Mouse (Mus musculus) Patski (cell line): Measurements from ENCODE around the gene Wnt7b. TPM values are rescaled to one million over a fixed set of nuclear protein-coding genes. Genes with fewer than 3 reads are reported as not detected.
A peak's percentile ranks its signal among the peaks of the same experiment; 100 is the strongest.

Experiments used
- ATAC-seq: fragments of 100-300 bp; one replicate; pipeline ENCODE4 v1.8.0; 2021
- CTCF ChIA-PET: fragments of 350-600 bp; sonication (Branson Sonifier 250); formaldehyde crosslinking; loops from one replicate; lab custom pipeline; 2022; ENCODE audit warnings: inconsistent platforms; lab: Charles Lee
- POLR2A ChIA-PET: fragments of 350-600 bp; sonication (Branson Sonifier 250); formaldehyde crosslinking; loops from one replicate; lab custom pipeline; 2022; ENCODE audit warnings: antibody characterized with exemption, inconsistent platforms; lab: Charles Lee
- DNase-seq: peaks from one replicate; pipeline ENCODE4 v3.0.0-alpha.2; 2011; ENCODE audit warnings: low read depth, low spot score
- H3K27me3 ChIP-seq: fragments of 371-371 bp; one replicate; pipeline ENCODE4 v1.5.1; 2021
- CTCF ChIP-seq: fragments of 100-300 bp; IDR thresholded peaks from one replicate; pipeline ENCODE4 v1.5.1; 2021
- in situ Hi-C: fragments of 300-500 bp; cut with MboI; formaldehyde crosslinking; loops from 3 replicates; pipeline ENCODE4 v1.11.1; 2018; ENCODE audit warnings: low pct_unique_long_range_greater_than_20kb, mixed read lengths
- polyA plus RNA-seq: library from polyadenylated mRNA; unstranded; gene quantifications from one replicate; pipeline ENCODE4 v1.2.3, GENCODE M21; 2021

Gene Wnt7b
- 133 TPM for polyA plus RNA-seq

DNA sequence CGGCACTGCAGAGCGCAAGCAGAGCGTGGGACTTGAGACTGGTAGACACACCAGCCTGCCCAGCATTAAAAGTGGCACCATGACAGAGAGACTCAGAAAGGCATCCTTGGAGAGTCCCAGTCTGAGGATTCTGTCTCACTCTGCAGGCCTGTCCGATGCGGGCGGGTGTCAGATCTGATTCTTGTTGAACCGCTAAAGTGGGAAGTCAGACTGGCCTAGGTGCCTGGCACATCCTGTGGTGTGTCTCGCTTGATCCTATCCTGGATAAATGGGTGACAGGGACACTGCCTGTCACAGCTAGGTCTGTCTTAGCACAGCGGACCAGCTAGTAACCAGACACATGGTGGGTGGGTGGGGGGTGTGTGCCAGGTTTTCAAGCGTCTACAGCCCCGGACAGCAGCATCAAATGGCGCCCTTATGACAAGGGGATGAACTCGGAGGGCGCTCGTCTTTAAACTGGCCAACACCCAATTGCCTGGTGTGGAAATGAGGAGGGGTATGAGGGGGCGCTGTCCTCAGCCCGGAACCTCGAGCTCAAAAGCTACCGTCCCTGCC, at the start of gene Wnt7b:
TSS of gene Wnt7b (minus strand) at position 118 of the 555 bp plus-strand sequence.
- no peak for DNase-seq
- in situ Hi-C loops = loop anchor here (5.0 kb wide), 5 partner anchors 105 to 430 kb away; no protein-coding TSS in a partner anchor
- CTCF ChIA-PET = interaction anchor here (0.9 to 3.2 kb wide), 14 partner anchors 12 to 324 kb away, joined by 3 to 26 read pairs (median 4); no protein-coding TSS in a partner anchor
- POLR2A ChIA-PET = interaction anchor here (0.6 to 2.2 kb wide), 5 partner anchors 46 to 305 kb away, joined by 3 to 9 read pairs (median 4); no protein-coding TSS in a partner anchor
- no peaks in the 10 kb centered on the region for H3K27me3 ChIP-seq
- TF ChIP-seq CTCF = no peak
- no peak for ATAC-seq

- H3K27me3 ChIP-seq = no peaks in the 10 kb centered on the region
- no peak for DNase-seq
- TF ChIP-seq CTCF = no peak
- CTCF ChIA-PET = interaction anchor here (1.1 to 1.6 kb wide), 2 partner anchors 9 to 11 kb away, joined by 3 to 4 read pairs; no protein-coding TSS in a partner anchor
- in situ Hi-C loops = no loop called here
- POLR2A ChIA-PET = interaction anchor here (0.6 kb wide), 1 partner anchor 24 kb away, joined by 3 read pairs; no protein-coding TSS in a partner anchor
- no peak for ATAC-seq
Observed at GRCm38 (mm10) chr15:85631591-85631990, 49.3 kb upstream of the Wnt7b start.

GRCm38 (mm10) chr15:85629924-85630545, 47.8 kb upstream of the Wnt7b start:
- CTCF ChIA-PET = interaction anchor here (2.1 kb wide), 1 partner anchor 17 kb away, joined by 6 read pairs; no protein-coding TSS in a partner anchor

DNA sequence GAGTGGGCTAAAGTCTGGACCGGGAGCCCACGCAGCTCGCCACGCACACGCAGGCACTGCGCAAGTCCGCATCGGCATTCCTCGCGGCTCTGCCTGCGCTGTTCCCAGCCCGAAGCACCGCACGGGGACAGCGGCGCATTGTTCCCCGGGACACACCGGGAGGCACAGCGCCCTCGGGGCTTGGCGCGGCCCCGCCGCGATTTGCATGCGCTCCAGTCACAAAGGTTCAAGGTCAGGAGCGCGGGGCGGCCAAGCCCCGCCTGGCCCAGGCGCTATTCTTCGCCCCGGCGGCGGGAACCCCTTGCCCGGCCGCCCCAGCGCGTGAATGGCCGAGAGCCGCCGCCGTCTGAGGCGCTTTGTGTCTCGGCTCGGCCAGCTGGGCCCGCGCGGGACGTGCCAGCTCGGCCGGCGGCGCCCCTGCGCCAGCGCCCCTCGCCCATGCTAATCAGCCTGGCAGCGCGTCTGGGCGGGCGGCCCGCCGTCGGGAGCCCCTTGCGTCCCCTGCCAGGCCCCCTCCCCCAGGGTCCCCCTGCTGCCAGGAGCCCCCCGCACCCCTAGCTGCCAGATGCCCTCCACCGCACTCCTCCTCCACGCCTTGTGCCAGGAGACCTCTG, 43.5 kb upstream of the Wnt7b start:
- ChIA-PET CTCF (interaction anchor here (1.1 to 1.2 kb wide), 2 partner anchors 13 to 15 kb away, joined by 3 to 4 read pairs; no protein-coding TSS in a partner anchor), POLR2A (no interaction called here)
- no peak for ATAC-seq
- TF ChIP-seq CTCF = no peak
- DNase-seq = no peak
- H3K27me3 ChIP-seq = no peaks in the 10 kb centered on the region
- in situ Hi-C loops = no loop called here

More at GRCm38 (mm10) chr15:85629924-85630545, 47.8 kb upstream of the Wnt7b start:
- in situ Hi-C loops = no loop called here
- ATAC-seq = no peak
- no peak for TF ChIP-seq CTCF
- H3K27me3 ChIP-seq = no peaks in the 10 kb centered on the region
- no peak for DNase-seq
- POLR2A ChIA-PET = interaction anchor here (1.2 kb wide), 1 partner anchor 14 kb away, joined by 3 read pairs; no protein-coding TSS in a partner anchor

DNA sequence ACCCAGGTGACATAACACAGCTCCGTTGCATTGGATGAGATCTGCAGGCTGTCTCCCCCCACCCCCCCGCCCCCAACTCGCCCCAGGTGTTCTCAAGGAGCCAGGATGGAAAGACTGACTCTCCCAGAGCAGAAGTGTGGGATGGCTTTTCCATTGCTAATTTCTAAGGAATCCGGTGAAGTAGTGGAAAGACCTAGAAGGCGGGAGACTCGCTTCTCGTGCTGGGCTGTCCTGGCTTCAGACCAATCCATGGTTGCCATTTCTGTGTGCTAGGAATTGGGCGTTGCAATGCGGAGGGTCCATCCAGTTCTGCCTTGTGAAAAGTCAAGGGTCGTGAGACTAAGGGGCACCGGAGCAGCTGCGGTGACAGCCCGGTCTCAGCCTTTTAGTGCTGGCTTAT, 39.9 kb upstream of the Wnt7b start:
- DNase-seq = no peak
- ChIA-PET POLR2A (no interaction called here), CTCF (interaction anchor here (1.8 kb wide), 1 partner anchor 10 kb away, joined by 4 read pairs; no protein-coding TSS in a partner anchor)
- no peak for ATAC-seq
- in situ Hi-C loops = no loop called here
- no peaks in the 10 kb centered on the region for H3K27me3 ChIP-seq
- no peak for TF ChIP-seq CTCF

GRCm38 (mm10) chr15:85615537-85616100, 33.3 kb upstream of the Wnt7b start:
- no peak for ATAC-seq

DNA sequence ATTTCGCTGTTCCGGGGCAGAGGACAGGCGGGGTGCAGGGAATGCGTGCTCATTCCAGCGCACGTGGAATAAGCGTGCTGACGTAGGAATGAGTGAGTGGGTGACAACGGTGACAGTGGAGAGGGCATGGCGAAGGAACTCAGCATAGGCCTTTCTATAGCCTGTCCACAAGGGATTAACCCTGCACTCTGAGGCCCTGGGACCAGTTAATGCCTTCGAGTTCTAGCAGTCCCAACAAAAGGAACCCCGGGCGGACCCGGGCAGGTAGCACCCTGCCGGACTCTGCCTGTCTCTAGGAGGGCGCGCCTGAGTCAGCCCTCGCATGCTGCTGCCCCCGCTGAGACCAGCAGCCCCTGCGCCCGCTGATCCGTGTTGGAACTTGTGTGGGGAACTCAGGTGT, 32.8 kb upstream of the Wnt7b start:
- no peak for ATAC-seq
- no peak for TF ChIP-seq CTCF
- POLR2A ChIA-PET = no interaction called here
- no peak for DNase-seq
- in situ Hi-C loops = no loop called here
- no peaks in the 10 kb centered on the region for H3K27me3 ChIP-seq
- CTCF ChIA-PET = no interaction called here

More at GRCm38 (mm10) chr15:85615537-85616100, 33.3 kb upstream of the Wnt7b start:
- ChIA-PET CTCF (no interaction called here), POLR2A (interaction anchor here (0.9 kb wide), 1 partner anchor 15 kb away, joined by 3 read pairs; no protein-coding TSS in a partner anchor)
- TF ChIP-seq CTCF = no peak
- no peak for DNase-seq
- H3K27me3 ChIP-seq = no peaks in the 10 kb centered on the region
- in situ Hi-C loops = no loop called here

DNA sequence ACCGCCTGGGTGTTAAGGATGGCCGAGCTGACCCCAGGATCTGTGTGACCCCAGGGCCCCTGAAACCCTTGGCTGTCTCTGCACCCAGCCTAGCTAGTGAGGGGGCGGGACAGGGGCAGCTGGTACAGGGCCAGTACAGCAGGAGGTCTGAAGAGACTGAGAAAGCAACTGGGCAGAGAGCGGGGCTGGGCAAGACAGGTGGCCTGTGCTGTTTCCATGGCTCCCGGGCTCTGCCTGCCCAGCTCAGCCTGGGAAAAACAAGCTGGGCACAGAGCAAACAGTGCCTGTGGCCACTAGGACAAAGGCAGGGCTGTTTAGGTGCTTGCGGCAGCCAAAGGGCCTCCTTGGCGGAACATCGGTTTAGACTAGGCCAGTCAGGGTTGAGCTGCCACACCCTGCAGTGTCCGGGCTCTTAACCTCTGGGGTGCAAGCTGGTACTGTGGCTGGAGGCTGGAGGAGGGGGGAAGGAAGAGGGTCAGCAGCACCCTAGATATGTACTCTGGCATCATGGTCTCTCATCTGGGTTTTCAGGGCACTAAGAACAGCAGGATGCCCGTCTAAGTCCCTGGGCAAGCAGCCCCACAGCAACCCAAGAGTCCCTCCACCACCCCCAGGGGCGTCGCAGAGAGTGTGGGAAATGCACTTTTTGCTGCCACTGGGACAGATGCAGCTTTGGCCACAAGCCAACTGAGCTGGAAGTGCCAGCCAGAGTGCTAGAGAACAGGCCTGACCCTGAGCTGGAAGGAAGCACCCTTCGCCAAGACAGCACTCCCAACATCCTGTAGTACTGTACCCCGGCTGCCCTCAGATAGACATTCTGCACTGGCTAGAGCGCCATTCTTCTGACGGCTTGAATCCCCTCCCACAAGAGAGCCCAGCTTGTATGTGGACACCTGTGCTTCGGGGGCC, 31.3 kb upstream of the Wnt7b start:
- DNase-seq (no peak), ATAC-seq (peak; percentile 23)
- no peaks in the 10 kb centered on the region for H3K27me3 ChIP-seq
- CTCF ChIA-PET = interaction anchor here (0.8 to 7.3 kb wide), 18 partner anchors 9 to 98 kb away, joined by 3 to 113 read pairs (median 6); no protein-coding TSS in a partner anchor
- TF ChIP-seq CTCF = no peak
- in situ Hi-C loops = loop anchor here (5.0 kb wide), 3 partner anchors 44 to 254 kb away; no protein-coding TSS in a partner anchor
- POLR2A ChIA-PET = interaction anchor here (0.7 to 4.8 kb wide), 9 partner anchors 21 to 97 kb away, joined by 3 to 47 read pairs (median 4); no protein-coding TSS in a partner anchor

DNA sequence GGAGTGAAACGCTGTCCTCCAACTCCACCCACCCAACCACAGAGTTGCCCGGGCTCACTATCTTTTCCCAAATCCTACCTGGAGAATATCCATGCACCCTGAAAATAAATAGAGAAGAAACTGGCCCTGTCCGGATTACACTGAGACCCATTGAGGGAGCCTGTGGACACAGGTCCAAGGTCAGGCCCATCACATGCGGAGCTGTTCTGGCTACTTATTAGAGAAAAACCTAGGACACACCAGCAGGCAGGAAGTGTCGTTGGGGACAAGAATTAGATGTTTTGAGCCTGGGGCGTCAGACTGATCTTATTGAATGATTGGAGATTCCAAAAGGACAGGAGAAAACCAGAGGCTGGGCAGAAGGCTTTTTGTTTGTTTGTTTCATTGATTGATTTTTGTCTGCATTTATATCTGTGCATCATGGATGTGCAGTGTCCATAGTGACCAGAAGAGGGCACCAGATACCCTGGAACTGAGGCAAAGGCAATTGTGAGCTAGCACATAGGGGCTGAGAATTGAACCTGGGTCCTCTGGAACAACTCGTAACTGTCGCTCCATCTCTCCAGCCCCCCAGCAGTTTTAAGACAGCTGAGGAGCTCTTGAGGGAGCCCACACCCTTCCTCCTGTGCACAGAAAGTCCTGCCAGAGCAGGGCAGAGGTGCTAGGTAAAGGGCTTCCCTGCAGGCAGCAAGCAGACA, 30.5 kb upstream of the Wnt7b start:
- ATAC-seq (no peak), DNase-seq (no peak)
- H3K27me3 ChIP-seq = no peaks in the 10 kb centered on the region
- TF ChIP-seq CTCF = no peak
- ChIA-PET POLR2A (interaction anchor here (0.7 to 4.8 kb wide), 13 partner anchors 20 to 97 kb away, joined by 3 to 47 read pairs (median 4); no protein-coding TSS in a partner anchor), CTCF (interaction anchor here (0.8 to 7.3 kb wide), 21 partner anchors 9 to 99 kb away, joined by 3 to 113 read pairs (median 6); no protein-coding TSS in a partner anchor)
- in situ Hi-C loops = loop anchor here (5.0 kb wide), 3 partner anchors 44 to 254 kb away; no protein-coding TSS in a partner anchor
